Mouse (Mus musculus): ENCODE results near the gene Jup. TPM values are rescaled to one million over a fixed set of nuclear protein-coding genes. Genes with fewer than 3 reads are reported as not detected.
"Not testable (repeated sequence)": the region's sequence is repeated elsewhere in the genome, so short reads cannot be mapped to it uniquely, and the experiment has no call there.

The Jup gene
- polyA plus RNA-seq, 1 experiment from 2014 or later, result 106 TPM

DNA sequence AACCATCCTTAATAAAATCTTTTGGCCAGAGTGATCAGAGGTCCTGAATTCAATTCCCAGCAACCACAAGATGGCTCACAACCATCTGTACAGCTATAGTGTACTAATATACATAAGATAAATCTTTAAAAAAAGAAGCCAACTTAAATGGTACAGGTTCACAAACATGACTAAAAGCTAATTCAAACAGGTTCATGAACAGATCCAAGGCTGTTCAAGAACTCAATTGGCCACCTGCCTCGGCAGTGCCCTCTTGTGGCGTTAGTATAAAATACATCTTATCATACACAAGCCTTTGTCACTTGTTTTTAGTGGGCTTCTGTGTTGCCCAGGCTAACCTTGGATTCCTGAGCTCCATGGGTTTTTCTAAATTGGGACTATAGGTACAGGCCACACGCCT lies 74.0 kb downstream of the Jup start:
- 16% methylated on average over 3 of the region's 3 CpGs for WGBS

DNA sequence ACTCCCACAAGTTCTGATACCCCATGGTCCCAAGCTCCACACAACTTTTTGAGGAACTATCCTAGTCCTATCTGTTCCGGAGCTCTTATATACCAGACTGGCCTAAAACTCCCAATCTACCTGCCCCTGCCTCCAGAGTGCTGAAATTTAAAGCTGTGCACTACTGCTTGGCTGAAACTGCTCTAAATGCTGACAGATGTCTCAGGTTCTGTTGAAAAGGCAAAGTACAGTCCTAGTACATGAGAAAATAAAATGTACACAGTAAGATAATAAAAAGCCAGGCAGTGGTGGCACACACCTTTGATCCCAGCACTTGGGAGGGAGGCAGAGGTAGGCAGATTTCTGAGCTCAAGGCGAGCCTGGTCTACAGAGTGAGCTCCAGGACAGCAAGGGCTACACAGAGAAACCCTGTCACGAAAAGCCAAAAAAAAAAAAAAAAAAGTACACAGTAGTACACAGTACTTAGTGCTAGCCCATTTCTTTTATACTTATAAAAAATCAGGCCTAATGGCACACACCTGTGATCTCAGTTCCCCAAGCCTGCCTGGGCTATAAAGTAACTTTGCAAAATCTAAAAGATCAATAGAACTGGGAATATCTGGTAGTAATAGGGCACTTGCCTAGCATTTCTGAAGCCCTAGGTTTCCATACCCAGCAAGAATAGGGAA lies 74.8 kb downstream of the Jup start:
- H3K36me3 ChIP-seq (ENCODE audit: control insufficient read depth, insufficient read depth, low read length), result peaks cover 22% of the 10 kb centered on the region
- no peak overlapping the region for H3K4me2 ChIP-seq (ENCODE audit: low read length)
- no peak for ATAC-seq (replicated peaks; ENCODE audit: low FRiP score, low TSS enrichment, low read depth)
- no peak overlapping the region for H3K4me3 ChIP-seq (ENCODE audit: low read depth, low read length)
- H3K27ac ChIP-seq (ENCODE audit: low read depth), result no peak overlapping the region
- 69% methylated on average over 3 of the region's 3 CpGs for WGBS
- H3K4me1 ChIP-seq (replicated peaks; ENCODE audit: control insufficient read depth, insufficient read depth, low read length), result 0 out of 2 replicates have a peak, but pooled peaks cover 7% of the 10 kb centered on the region
- no peaks in the 10 kb centered on the region for H3K9me3 ChIP-seq (ENCODE audit: control insufficient read depth, low read length)
- H3K27me3 ChIP-seq (replicated peaks; ENCODE audit: control insufficient read depth, insufficient read depth, low read length), result no peaks in the 10 kb centered on the region
- no peak for DNase-seq (ENCODE audit: low spot score)
- no peak overlapping the region for H3K9ac ChIP-seq (ENCODE audit: low read length)

More for the DNA sequence above, 74.0 kb downstream of the Jup start:
- no peak for ATAC-seq (replicated peaks; ENCODE audit: low FRiP score, low TSS enrichment, low read depth)
- no peaks in the 10 kb centered on the region for H3K9me3 ChIP-seq (ENCODE audit: control insufficient read depth, low read length)
- 0 out of 2 replicates have a peak, but pooled peaks cover 7% of the 10 kb centered on the region for H3K4me1 ChIP-seq (replicated peaks; ENCODE audit: control insufficient read depth, insufficient read depth, low read length)
- peaks cover 22% of the 10 kb centered on the region for H3K36me3 ChIP-seq (ENCODE audit: control insufficient read depth, insufficient read depth, low read length)
- no peak overlapping the region for H3K4me3 ChIP-seq (ENCODE audit: low read depth, low read length)
- no peak overlapping the region for H3K27ac ChIP-seq (ENCODE audit: low read depth)
- H3K4me2 ChIP-seq (ENCODE audit: low read length), result no peak overlapping the region
- H3K27me3 ChIP-seq (replicated peaks; ENCODE audit: control insufficient read depth, insufficient read depth, low read length), result no peaks in the 10 kb centered on the region
- no peak for DNase-seq (ENCODE audit: low spot score)
- H3K9ac ChIP-seq (ENCODE audit: low read length), result no peak overlapping the region

DNA sequence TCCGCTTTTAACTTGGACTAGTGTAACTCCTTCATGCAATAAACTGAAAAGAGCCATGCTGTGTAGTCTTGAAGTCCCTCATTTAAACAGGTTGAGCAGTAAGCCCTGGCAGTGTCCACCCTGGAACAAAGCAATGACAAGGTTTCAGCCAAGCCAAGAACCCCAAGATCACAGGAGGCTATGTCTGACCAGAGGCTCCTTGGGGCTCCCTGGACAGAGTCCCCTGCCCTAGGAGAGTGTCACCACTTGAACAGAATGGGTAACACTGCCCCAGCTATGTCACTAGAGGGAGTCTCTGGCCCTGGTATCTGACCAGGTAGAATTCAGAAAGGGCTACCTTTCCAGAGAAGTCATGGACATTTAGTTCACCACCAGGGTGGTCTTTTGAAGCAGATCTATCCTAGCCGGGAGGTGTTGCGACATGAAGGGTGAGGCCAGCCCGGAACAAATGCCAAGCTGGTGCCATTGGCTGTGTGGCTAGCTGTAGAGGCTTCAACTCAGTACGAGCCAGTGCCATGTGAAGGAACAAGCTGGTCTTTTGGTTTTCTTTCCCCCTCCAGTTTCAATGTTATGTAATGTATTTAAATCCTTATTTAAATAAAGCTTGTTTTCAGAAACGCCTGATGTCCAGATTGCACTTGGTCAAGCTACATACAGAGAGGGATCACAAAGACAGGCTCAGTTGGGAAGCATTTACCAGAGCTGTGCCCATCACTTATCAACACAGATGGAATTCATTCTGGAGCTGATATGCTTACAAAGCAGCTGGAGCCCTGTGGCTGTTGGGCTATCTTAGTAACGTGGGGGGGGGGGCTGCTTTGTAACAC lies 75.9 kb downstream of the Jup start:
- 77% methylated on average over 7 of the region's 7 CpGs for WGBS
- not testable (repeated sequence) for H3K9ac ChIP-seq (ENCODE audit: low read length); H3K4me3 ChIP-seq (ENCODE audit: low read depth, low read length); DNase-seq (ENCODE audit: low spot score); H3K27me3 ChIP-seq (replicated peaks; ENCODE audit: control insufficient read depth, insufficient read depth, low read length); H3K4me1 ChIP-seq (replicated peaks; ENCODE audit: control insufficient read depth, insufficient read depth, low read length); H3K27ac ChIP-seq (ENCODE audit: low read depth); ATAC-seq (replicated peaks; ENCODE audit: low FRiP score, low TSS enrichment, low read depth); H3K9me3 ChIP-seq (ENCODE audit: control insufficient read depth, low read length)
- Histone ChIP-seq H3K4me2 (ENCODE audit: low read length) (peak overlapping the region; percentile 69; the same call in 1 of the 2 replicates), H3K36me3 (ENCODE audit: control insufficient read depth, insufficient read depth, low read length) (peaks cover 22% of the 10 kb centered on the region)

DNA sequence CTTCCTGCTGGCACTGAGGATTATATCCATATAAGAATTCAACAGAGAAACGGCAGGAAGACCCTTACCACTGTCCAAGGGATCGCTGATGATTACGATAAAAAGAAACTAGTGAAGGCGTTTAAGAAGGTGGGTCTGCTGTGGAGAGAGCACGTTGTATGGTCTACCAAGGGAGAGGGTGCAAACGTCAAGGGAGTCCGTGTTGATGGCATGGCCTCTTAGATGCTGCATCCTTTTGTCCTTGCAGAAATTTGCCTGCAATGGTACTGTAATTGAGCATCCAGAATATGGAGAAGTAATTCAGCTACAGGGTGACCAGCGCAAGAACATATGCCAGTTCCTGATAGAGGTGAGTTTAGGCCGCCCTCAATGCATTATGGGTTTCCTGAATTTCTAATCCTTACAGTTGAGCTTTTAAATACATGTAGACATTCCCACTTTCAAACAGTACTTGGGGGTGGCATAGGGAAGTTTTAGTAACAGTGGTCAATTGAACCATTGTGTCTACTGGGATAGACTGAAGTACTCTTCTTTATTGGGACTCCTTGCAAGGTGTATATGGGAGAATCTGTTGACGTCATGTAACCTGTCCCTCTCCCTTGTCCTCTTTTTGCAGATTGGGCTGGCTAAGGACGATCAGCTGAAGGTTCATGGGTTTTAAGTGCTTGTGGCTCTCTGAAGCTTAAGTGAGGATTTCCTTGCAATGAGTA lies 76.7 kb downstream of the Jup start:
- peak overlapping the region; percentile 97 for H3K27ac ChIP-seq (ENCODE audit: low read depth)
- H3K4me3 ChIP-seq (ENCODE audit: low read depth, low read length), result peak overlapping the region; percentile 58
- H3K9ac ChIP-seq (ENCODE audit: low read length), result peak overlapping the region; percentile 95
- WGBS, result 17% methylated on average over 11 of the region's 11 CpGs
- not testable (repeated sequence) for H3K4me1 ChIP-seq (replicated peaks; ENCODE audit: control insufficient read depth, insufficient read depth, low read length); H3K9me3 ChIP-seq (ENCODE audit: control insufficient read depth, low read length); ATAC-seq (replicated peaks; ENCODE audit: low FRiP score, low TSS enrichment, low read depth); DNase-seq (ENCODE audit: low spot score); H3K27me3 ChIP-seq (replicated peaks; ENCODE audit: control insufficient read depth, insufficient read depth, low read length)
- peaks cover 22% of the 10 kb centered on the region for H3K36me3 ChIP-seq (ENCODE audit: control insufficient read depth, insufficient read depth, low read length)
- peak overlapping the region; percentile 69 for H3K4me2 ChIP-seq (ENCODE audit: low read length)

DNA sequence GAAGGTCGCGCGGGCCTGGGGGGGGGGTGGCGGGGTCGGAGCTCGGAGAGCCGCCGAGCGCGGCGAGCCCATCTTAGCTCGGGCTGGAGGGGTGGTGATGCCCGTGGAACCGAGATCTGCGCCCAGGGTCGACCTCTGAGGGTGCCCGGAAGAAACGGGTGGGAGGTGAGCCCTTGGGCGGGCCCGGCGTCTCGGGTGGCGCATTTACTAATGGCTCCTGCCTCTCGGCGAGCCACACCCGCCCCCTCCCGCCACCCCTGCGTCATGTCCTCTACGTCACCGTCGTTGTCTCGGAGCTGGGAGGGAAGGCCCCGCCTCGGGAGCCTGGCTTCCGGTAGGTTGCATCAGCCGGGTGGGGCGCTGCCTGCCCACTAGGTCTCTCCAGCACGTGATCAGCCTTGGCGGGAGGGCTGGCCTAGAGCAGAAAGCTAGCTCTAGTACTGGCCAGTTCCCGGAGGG lies 77.4 kb downstream of the Jup start:
- Histone ChIP-seq H3K27ac (ENCODE audit: low read depth) (peak overlapping the region; percentile 97), H3K4me1 (replicated peaks; ENCODE audit: control insufficient read depth, insufficient read depth, low read length) (0 out of 2 replicates have a peak, but pooled peaks cover 7% of the 10 kb centered on the region), H3K4me3 (ENCODE audit: low read depth, low read length) (peak overlapping the region; percentile 58), H3K4me2 (ENCODE audit: low read length) (peak overlapping the region; percentile 69), H3K36me3 (ENCODE audit: control insufficient read depth, insufficient read depth, low read length) (peaks cover 22% of the 10 kb centered on the region), H3K9ac (ENCODE audit: low read length) (peak overlapping the region; percentile 95), H3K27me3 (replicated peaks; ENCODE audit: control insufficient read depth, insufficient read depth, low read length) (no peaks in the 10 kb centered on the region), H3K9me3 (ENCODE audit: control insufficient read depth, low read length) (no peaks in the 10 kb centered on the region)
- under 1% methylated on average over 37 of the region's 40 CpGs for WGBS
- peak; percentile 97 for DNase-seq (ENCODE audit: low spot score)
- peak; percentile 82 for ATAC-seq (replicated peaks; ENCODE audit: low FRiP score, low TSS enrichment, low read depth)

DNA sequence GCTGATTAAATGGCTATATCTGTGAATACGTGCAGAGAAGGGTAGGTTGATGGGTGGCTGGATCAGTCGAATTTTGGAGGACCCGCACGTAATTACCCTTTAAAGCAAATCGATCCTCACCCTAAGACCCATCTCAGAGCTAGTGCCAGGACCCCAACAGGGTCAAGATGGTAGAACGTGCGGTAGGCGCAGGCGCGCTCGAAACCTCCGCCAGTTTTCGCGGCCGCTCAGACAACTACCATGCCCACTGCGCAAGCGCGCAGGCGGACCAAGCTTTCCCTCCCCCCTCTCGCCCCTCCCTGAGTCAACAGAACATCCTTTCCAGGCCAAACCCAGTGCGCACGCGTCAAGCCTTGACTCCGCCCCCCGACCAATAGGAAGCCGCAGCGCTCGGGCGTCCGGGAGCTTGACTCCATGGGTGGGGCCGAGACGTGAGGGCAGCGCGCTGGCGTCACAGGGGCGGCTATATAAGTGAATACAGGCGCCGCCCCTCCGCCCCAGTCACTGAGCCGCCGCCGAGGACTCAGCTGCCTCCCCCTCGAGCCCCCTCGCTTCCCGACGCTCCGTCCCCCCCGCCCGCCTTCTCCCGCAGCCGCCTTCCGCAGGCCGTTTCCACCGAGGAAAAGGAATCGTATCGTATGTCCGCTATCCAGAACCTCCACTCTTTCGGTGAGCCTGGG lies 77.9 kb downstream of the Jup start, which contains the start of gene Eif1:
Gene Eif1, plus strand, starts transcription at position 394 of the 680 bp plus-strand sequence.
- H3K27me3 ChIP-seq (replicated peaks; ENCODE audit: control insufficient read depth, insufficient read depth, low read length), result no peaks in the 10 kb centered on the region
- ATAC-seq (replicated peaks; ENCODE audit: low FRiP score, low TSS enrichment, low read depth), result peak; percentile 86
- H3K27ac ChIP-seq (ENCODE audit: low read depth), result peak within 1 kb of the TSS; percentile 97
- peaks cover 22% of the 10 kb centered on the region for H3K36me3 ChIP-seq (ENCODE audit: control insufficient read depth, insufficient read depth, low read length)
- H3K4me3 ChIP-seq (ENCODE audit: low read depth, low read length), result peak within 1 kb of the TSS; percentile 58
- H3K4me2 ChIP-seq (ENCODE audit: low read length), result peak within 1 kb of the TSS; percentile 74
- WGBS, result under 1% methylated on average over 58 of the region's 58 CpGs
- 0 out of 2 replicates have a peak, but pooled peaks cover 7% of the 10 kb centered on the region for H3K4me1 ChIP-seq (replicated peaks; ENCODE audit: control insufficient read depth, insufficient read depth, low read length)
- H3K9ac ChIP-seq (ENCODE audit: low read length), result peak within 1 kb of the TSS; percentile 95
- peak; percentile 100 for DNase-seq (ENCODE audit: low spot score)
- H3K9me3 ChIP-seq (ENCODE audit: control insufficient read depth, low read length), result no peaks in the 10 kb centered on the region
